Mouse (Mus musculus): ENCODE results near the gene Rbbp4.

DNA sequence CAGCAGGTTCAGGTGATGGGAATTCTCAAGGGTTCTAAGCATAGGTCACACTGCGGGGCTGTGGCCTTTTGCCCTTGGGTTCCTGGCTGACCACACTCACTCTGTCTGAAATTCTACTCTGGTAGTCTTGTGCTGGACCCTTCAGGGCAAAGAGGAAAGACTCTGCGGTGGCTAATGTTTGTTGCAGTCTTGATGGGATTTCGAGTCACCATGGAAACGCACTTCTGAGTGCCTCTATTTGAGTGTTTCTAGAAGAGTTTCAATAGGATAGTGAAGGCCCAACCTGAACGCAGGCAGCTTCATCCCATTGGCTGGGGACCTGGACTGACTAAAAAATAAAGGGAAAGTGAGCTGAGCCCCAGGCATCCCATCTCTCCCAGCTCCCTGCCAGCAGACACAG is 68.3 kb downstream of the Rbbp4 start:
- no peak for TF ChIP-seq CTCF (IDR thresholded peaks at IDR 0.05; ENCODE audit: insufficient read depth, low read length)
- no peak for TF ChIP-seq POLR2A (IDR thresholded peaks at IDR 0.05; ENCODE audit: borderline replicate concordance, extremely low read depth, low read depth, low read length)

Data from lung, adult 2 months (tissue).